In genomic region chr11:107113881-107114557, GRCm38 (mm10) we compare ENCODE assay signal across 9 mouse cellular contexts. TPM values are rescaled to one million over a fixed set of nuclear protein-coding genes. Genes with fewer than 3 reads are reported as not detected.
A peak's percentile ranks its signal among the peaks of the same experiment; 100 is the strongest.
DNase-seq lines count a peak whose midpoint lies in the region; ATAC-seq and TF ChIP-seq lines count a peak whose summit lies in the region.
"Had no signal": no experiment of that assay in that cellular context is flagged by ENCODE, and none has a peak within 500 bp of the region (broad histone marks: within the 10 kb centered on the region; RNA-seq: fewer than 3 reads in every experiment).

No protein-coding gene starts in this region.

- peaks cover 22% of the 10 kb centered on the region for H3K36me3 ChIP-seq in liver, embryonic 13.5 days
- H3K36me3 ChIP-seq in liver, postnatal 0 days (replicated peaks; ENCODE audit: insufficient read depth, low read length), result peaks cover 16% of the 10 kb centered on the region
- peaks cover 22% of the 10 kb centered on the region for H3K36me3 ChIP-seq in forebrain, embryonic 13.5 days (ENCODE audit: poor library complexity, severe bottlenecking)
- H3K36me3 ChIP-seq in midbrain, embryonic 13.5 days, result peaks cover 23% of the 10 kb centered on the region

- WGBS in liver, embryonic 13.5 days (ENCODE audit: insufficient replicate concordance), result 64% methylated on average over 10 of the region's 10 CpGs
- WGBS in liver, postnatal 0 days (ENCODE audit: insufficient replicate concordance), result 51% methylated on average over 10 of the region's 10 CpGs
- 15% methylated on average over 10 of the region's 10 CpGs for WGBS in forebrain, embryonic 13.5 days
- WGBS in midbrain, embryonic 13.5 days, result 14% methylated on average over 10 of the region's 10 CpGs

- peak; percentile 45 for DNase-seq in embryo, embryonic 11 days
- DNase-seq in embryo, embryonic 10 days (ENCODE audit: low spot score), result no peak
- DNase-seq in liver, embryonic 13.5 days, result no peak
- DNase-seq in liver, postnatal 0 days, result no peak
- DNase-seq in left cerebral cortex, adult 9 months (ENCODE audit: low spot score in 2 of 2), result no peak
- no peak for DNase-seq in gastrocnemius, postnatal 14 days
- DNase-seq: lung, adult 2 months had no signal

- peaks cover 39% of the 10 kb centered on the region for H3K4me1 ChIP-seq in liver, embryonic 13.5 days (replicated peaks)
- 0 out of 2 replicates have a peak, but pooled peaks cover 3% of the 10 kb centered on the region for H3K4me1 ChIP-seq in liver, postnatal 0 days (ENCODE audit: insufficient read depth)
- peaks cover 31% of the 10 kb centered on the region for H3K4me1 ChIP-seq in forebrain, embryonic 13.5 days
- peaks cover 42% of the 10 kb centered on the region for H3K4me1 ChIP-seq in midbrain, embryonic 13.5 days (replicated peaks)

- H3K9ac ChIP-seq in liver, embryonic 13.5 days, result no peak overlapping the region
- H3K9ac ChIP-seq in liver, postnatal 0 days (replicated peaks), result no peak overlapping the region
- H3K9ac ChIP-seq in forebrain, embryonic 13.5 days, result peak overlapping the region; percentile 40
- 0 out of 2 replicates have a peak overlapping the region, but pooled peaks have one; percentile 1 for H3K9ac ChIP-seq in midbrain, embryonic 13.5 days (replicated peaks)

- H3K27me3 ChIP-seq in liver, embryonic 13.5 days, result no peaks in the 10 kb centered on the region
- no peaks in the 10 kb centered on the region for H3K27me3 ChIP-seq in liver, postnatal 0 days (ENCODE audit: insufficient read depth, low read length)
- no peaks in the 10 kb centered on the region for H3K27me3 ChIP-seq in forebrain, embryonic 13.5 days
- H3K27me3 ChIP-seq in midbrain, embryonic 13.5 days, result no peaks in the 10 kb centered on the region

- no peak for TF ChIP-seq CTCF in liver, postnatal 0 days (IDR thresholded peaks at IDR 0.05; ENCODE audit: low read depth)

- H3K9me3 ChIP-seq in liver, embryonic 13.5 days (replicated peaks), result no peaks in the 10 kb centered on the region
- no peaks in the 10 kb centered on the region for H3K9me3 ChIP-seq in liver, postnatal 0 days (ENCODE audit: low read length)
- H3K9me3 ChIP-seq in forebrain, embryonic 13.5 days (replicated peaks), result no peaks in the 10 kb centered on the region
- H3K9me3 ChIP-seq in midbrain, embryonic 13.5 days, result no peaks in the 10 kb centered on the region

- H3K4me3 ChIP-seq in liver, embryonic 13.5 days (replicated peaks), result no peak overlapping the region
- no peak overlapping the region for H3K4me3 ChIP-seq in liver, postnatal 0 days (ENCODE audit: low read depth, low read length)
- no peak overlapping the region for H3K4me3 ChIP-seq in forebrain, embryonic 13.5 days
- no peak overlapping the region for H3K4me3 ChIP-seq in midbrain, embryonic 13.5 days (replicated peaks)

- H3K27ac ChIP-seq in liver, embryonic 13.5 days, result peak overlapping the region; percentile 48
- H3K27ac ChIP-seq in liver, postnatal 0 days (ENCODE audit: low read depth), result no peak overlapping the region
- H3K27ac ChIP-seq in forebrain, embryonic 13.5 days, result 0 out of 2 replicates have a peak overlapping the region, but pooled peaks have one; percentile 22
- H3K27ac ChIP-seq in midbrain, embryonic 13.5 days, result peak overlapping the region; percentile 65

- H3K4me2 ChIP-seq in liver, embryonic 13.5 days, result no peak overlapping the region
- no peak overlapping the region for H3K4me2 ChIP-seq in liver, postnatal 0 days (ENCODE audit: low read depth, low read length)
- H3K4me2 ChIP-seq in forebrain, embryonic 13.5 days, result peak overlapping the region; percentile 8; the same call in 1 of the 2 replicates
- H3K4me2 ChIP-seq in midbrain, embryonic 13.5 days (replicated peaks), result peak overlapping the region; percentile 19

- intact Hi-C loops in gastrocnemius, postnatal 14 days (cut with DNase I; ENCODE audit: low total_unique reads), result no loop called here

- TF ChIP-seq EP300 in liver, postnatal 0 days (IDR thresholded peaks at IDR 0.05; ENCODE audit: low read depth), result no peak

- no peak for ATAC-seq in liver, embryonic 13.5 days (ENCODE audit: low read depth)
- ATAC-seq in liver, postnatal 0 days, result no peak
- no peak for ATAC-seq in forebrain, embryonic 13.5 days
- no peak for ATAC-seq in midbrain, embryonic 13.5 days

RNA-seq across cellular contexts. Expression of gene Bptf, which starts 17.9 kb away (rescaled TPM):
- polyA plus RNA-seq in liver, embryonic 13.5 days (2015; fragmentation: Nextera tagmentation; extraction: Ambion mirVana), result 8.7 and 9.3 TPM in 2 replicates
- polyA plus RNA-seq in liver, postnatal 0 days (2015; fragmentation: Nextera tagmentation; extraction: Ambion mirVana), result 7.3 and 8.3 TPM in 2 replicates
- 42.7 and 45.5 TPM in 2 replicates for polyA plus RNA-seq in forebrain, embryonic 13.5 days (2015; fragmentation: Nextera tagmentation; extraction: Ambion mirVana)
- polyA plus RNA-seq in midbrain, embryonic 13.5 days (2015; fragmentation: Nextera tagmentation; extraction: Ambion mirVana), result 43.5 and 45.1 TPM in 2 replicates
- total RNA-seq in gastrocnemius, postnatal 14 days (2021), result 10 to 100 TPM; 20.5 to 22.6 TPM

Comparison
In these comparisons a context has a peak if more than half of its experiments do, and no peak if none do; other contexts are left out.
1. H3K4me2 ChIP-seq: peak in forebrain, embryonic 13.5 days (single experiment) and midbrain, embryonic 13.5 days (single experiment); none in liver, embryonic 13.5 days (single experiment) and liver, postnatal 0 days (single experiment).
2. H3K9ac ChIP-seq: peak in forebrain, embryonic 13.5 days (single experiment) and midbrain, embryonic 13.5 days (single experiment); none in liver, embryonic 13.5 days (single experiment) and liver, postnatal 0 days (single experiment).